30 mouse cellular contexts compared by ENCODE assay signal in the genomic region with DNA sequence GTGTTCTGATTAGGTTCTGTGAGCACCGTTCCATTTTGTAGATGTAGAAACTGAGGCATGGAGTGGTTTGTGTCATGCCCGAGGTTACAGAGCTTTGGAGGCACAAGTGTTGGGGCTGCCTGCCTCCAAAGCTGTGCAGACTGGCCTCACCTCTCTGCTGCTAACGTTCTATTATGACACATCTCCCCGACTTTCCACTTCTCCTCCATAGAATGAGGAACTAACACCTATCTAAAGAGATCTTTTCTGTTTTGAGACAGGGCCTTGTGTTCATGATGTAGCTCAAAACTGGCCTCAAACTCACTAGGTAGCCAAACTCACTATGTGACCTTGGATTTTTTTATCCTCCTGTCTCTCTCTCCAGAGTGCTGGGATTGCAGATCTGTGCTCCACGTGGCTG. TPM values are rescaled to one million over a fixed set of nuclear protein-coding genes. Genes with fewer than 3 reads are reported as not detected.
DNase-seq lines count a peak whose midpoint lies in the region; ATAC-seq and TF ChIP-seq lines count a peak whose summit lies in the region.
"Had no signal": no experiment of that assay in that cellular context is flagged by ENCODE, and none has a peak within 500 bp of the region (broad histone marks: within the 10 kb centered on the region; RNA-seq: fewer than 3 reads in every experiment).

No protein-coding gene starts in this region.

- peak; percentile 59 for DNase-seq in heart, adult 11 months
- no peak for DNase-seq in heart, adult 18-20 months
- peak; percentile 52 for DNase-seq in MEL-GATA-1-ER (ENCODE audit: extremely low read depth, low read depth)
- DNase-seq in adrenal gland, postnatal 36 days = no peak
- no peak for DNase-seq in lung, adult 2 months
- no peak for DNase-seq in layer of hippocampus, adult 18-20 months (ENCODE audit: low spot score in 2 of 2)
- DNase-seq: adrenal gland, adult 2 months; adrenal gland, postnatal 14 days; cerebellum, adult 18-20 months; cerebellum, adult 9-10 months; cerebellum, postnatal 25 days; forebrain, postnatal 0 days; gastrocnemius, adult 2 months; gastrocnemius, postnatal 14 days; kidney, adult 11 months had no signal

- ATAC-seq in megakaryocyte, adult 5-6 weeks (ENCODE audit: poor library complexity, severe bottlenecking) = peak; percentile 87
- ATAC-seq: CD4-positive, CD25-positive, alpha-beta regulatory T cell, adult 4 months; forebrain, embryonic 13.5 days; forebrain, postnatal 0 days; hindbrain, embryonic 16.5 days; intestine, embryonic 15.5 days had no signal

- no peak for TF ChIP-seq CTCF in lung, adult 2 months (IDR thresholded peaks at IDR 0.05; ENCODE audit: insufficient read depth, low read length)

- no peak for TF ChIP-seq POLR2A in lung, adult 2 months (IDR thresholded peaks at IDR 0.05; ENCODE audit: borderline replicate concordance, extremely low read depth, low read depth, low read length)

- no peaks in the 10 kb centered on the region for H3K4me1 ChIP-seq in lung, adult 2 months (ENCODE audit: control insufficient read depth, insufficient read depth, low read length)
- H3K4me1 ChIP-seq: forebrain, embryonic 10.5 days; forebrain, embryonic 13.5 days; hindbrain, embryonic 13.5 days; intestine, embryonic 15.5 days had no signal

- H3K4me3 ChIP-seq in lung, adult 2 months (replicated peaks; ENCODE audit: extremely low read depth, low read depth, low read length) = no peak overlapping the region
- H3K4me3 ChIP-seq: forebrain, embryonic 10.5 days; forebrain, embryonic 13.5 days; gastrocnemius, adult 2 months; hindbrain, embryonic 13.5 days; intestine, embryonic 15.5 days had no signal

- WGBS in lung, adult 2 months = 70% methylated on average over 5 of the region's 5 CpGs

RNA-seq across cellular contexts. Expression of a gene that starts 7.1 kb away (rescaled TPM):
- total RNA-seq in heart, adult 18-20 months (2021) = 10 to 100 TPM; 23.3 to 24.8 TPM
- 25.2 and 27.1 TPM in 2 replicates for total RNA-seq in megakaryocyte, adult 5-6 weeks (2015)
- 49.8 and 52.4 TPM in 2 replicates for total RNA-seq in megakaryocyte, adult 5-6 weeks (2017)
- 10 to 100 TPM; 48.6 to 54.3 TPM for total RNA-seq in adrenal gland, postnatal 36 days (2021)
- 12.2 and 15.0 TPM in 2 replicates for polyA plus RNA-seq in lung, adult 2 months (2012; rRNA removed)
- 10 to 100 TPM; 34.3 to 34.8 TPM for total RNA-seq in layer of hippocampus, adult 18-20 months (2021)

RNA-seq across cellular contexts. Expression of a gene that starts 21.9 kb away (rescaled TPM):
- total RNA-seq in heart, adult 18-20 months (2021) = not detected
- not detected in 2 replicates for total RNA-seq in megakaryocyte, adult 5-6 weeks (2015)
- not detected in 2 replicates for total RNA-seq in megakaryocyte, adult 5-6 weeks (2017)
- total RNA-seq in adrenal gland, postnatal 36 days (2021) = not detected
- not detected in 2 replicates for polyA plus RNA-seq in lung, adult 2 months (2012; rRNA removed)
- not detected for total RNA-seq in layer of hippocampus, adult 18-20 months (2021)
- total RNA-seq: adrenal gland, adult 2 months; adrenal gland, postnatal 14 days; gastrocnemius, adult 2 months; gastrocnemius, postnatal 14 days; gastrocnemius, postnatal 4 days; heart, adult 8-10 months; heart, postnatal 25 days; hematopoietic stem cell, adult 5-6 weeks had no signal
- polyA plus RNA-seq: C2C12; cortical plate, adult 2 months; frontal cortex, adult 2 months; heart, postnatal 0 days; hindbrain, embryonic 13.5 days; hindbrain, embryonic 16.5 days had no signal

Comparison
In these comparisons a context has a peak if more than half of its experiments do, and no peak if none do; other contexts are left out.
1. DNase-seq: peak in heart, adult 11 months (single experiment) and MEL-GATA-1-ER (single experiment); none in heart, adult 18-20 months (0 of 2), adrenal gland, postnatal 36 days (0 of 2), lung, adult 2 months (single experiment) and layer of hippocampus, adult 18-20 months (0 of 2).